Mouse (Mus musculus): ENCODE results near the gene Grb2. TPM values are rescaled to one million over a fixed set of nuclear protein-coding genes. Genes with fewer than 3 reads are reported as not detected.
A peak's percentile ranks its signal among the peaks of the same experiment; 100 is the strongest.

Grb2 gene
- 137 and 139 TPM in 2 replicates for polyA plus RNA-seq (2015; fragmentation: Nextera tagmentation; extraction: Ambion mirVana)

GRCm38 (mm10) chr11:115708209-115708876, at the start of gene Grb2:
TSS of gene Grb2 (minus strand) at chr11:115708597.
- peak; percentile 96 for ATAC-seq
- H3K27me3 ChIP-seq = no peaks in the 10 kb centered on the region
- H3K4me3 ChIP-seq = peak within 1 kb of the TSS; percentile 98
- H3K27ac ChIP-seq = peak within 1 kb of the TSS; percentile 95
- WGBS = 0% methylated on average over 60 of the region's 91 CpGs
- H3K4me2 ChIP-seq = peak within 1 kb of the TSS; percentile 95
- H3K9me3 ChIP-seq (replicated peaks) = no peaks in the 10 kb centered on the region
- peaks cover 30% of the 10 kb centered on the region for H3K4me1 ChIP-seq
- peak within 1 kb of the TSS; percentile 99 for H3K9ac ChIP-seq
- H3K36me3 ChIP-seq (ENCODE audit: poor library complexity, severe bottlenecking) = no peaks in the 10 kb centered on the region

DNA sequence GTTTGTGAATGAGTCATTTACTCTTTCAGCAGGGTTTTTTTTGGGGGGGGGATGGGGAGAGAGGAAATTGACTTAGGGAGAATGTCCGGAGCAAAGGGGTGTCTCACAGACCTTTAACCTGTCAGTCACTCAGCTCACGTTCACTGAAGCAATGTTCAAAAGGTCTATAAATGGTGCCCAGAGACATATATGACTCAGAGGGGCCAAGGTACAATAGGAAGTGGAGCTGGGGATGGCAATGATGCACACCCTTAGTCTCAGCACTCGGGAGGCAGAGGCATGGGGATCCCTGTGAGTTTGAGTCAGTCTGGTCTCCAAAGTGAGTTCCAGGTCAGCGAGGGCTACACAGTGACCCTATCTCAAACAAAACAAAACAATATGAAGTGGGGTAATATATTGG, 45.1 kb upstream of the Grb2 start:
- H3K27ac ChIP-seq = no peak overlapping the region
- H3K36me3 ChIP-seq (ENCODE audit: poor library complexity, severe bottlenecking) = no peaks in the 10 kb centered on the region
- H3K27me3 ChIP-seq = no peaks in the 10 kb centered on the region
- H3K4me3 ChIP-seq = no peak overlapping the region
- no peak overlapping the region for H3K4me2 ChIP-seq
- no peak for ATAC-seq
- H3K4me1 ChIP-seq = peaks cover 7% of the 10 kb centered on the region
- H3K9ac ChIP-seq = no peak overlapping the region
- WGBS = 82% methylated on average over 4 of the region's 4 CpGs
- H3K9me3 ChIP-seq (replicated peaks) = no peaks in the 10 kb centered on the region

DNA sequence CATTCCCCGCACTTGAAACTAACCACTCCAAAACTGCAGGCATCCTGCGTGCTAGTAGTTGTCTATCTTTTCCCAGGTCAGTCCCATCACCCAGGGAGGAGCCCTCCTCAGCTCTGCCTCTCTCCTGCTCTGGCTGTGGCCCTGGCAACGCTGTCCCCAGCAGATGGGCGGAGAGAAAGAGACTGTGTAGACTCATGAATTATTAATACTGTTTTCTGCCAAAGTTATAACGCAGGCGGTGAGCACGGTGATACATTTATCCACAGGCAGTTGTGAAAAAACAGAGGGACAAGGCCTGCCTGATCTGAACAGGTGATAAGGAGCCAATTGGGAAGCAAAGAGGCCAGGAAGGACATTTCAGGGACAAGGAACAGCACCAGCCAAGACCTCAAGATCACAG, 44.3 kb upstream of the Grb2 start:
- H3K4me3 ChIP-seq = no peak overlapping the region

DNA sequence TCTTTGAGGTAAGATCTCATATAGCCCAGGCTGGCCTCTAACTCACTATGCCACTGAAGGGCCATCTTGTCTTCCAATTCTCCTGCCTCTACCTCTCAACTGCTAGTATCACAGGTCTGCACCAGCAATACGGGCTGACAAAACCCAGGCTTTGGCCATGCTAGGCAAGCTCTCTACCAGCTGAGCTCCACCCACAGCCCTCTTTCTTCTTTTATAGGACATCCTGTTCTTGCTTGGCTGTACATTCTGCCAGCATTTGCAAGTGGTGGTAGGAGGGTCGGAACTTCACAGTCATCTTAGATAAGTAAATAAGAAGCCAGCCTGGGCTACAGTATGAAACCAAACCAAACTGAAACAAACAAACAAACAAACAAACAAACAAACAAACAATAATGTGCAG, 43.3 kb upstream of the Grb2 start:
- Histone ChIP-seq H3K9me3 (replicated peaks) (no peaks in the 10 kb centered on the region), H3K4me2 (no peak overlapping the region), H3K36me3 (ENCODE audit: poor library complexity, severe bottlenecking) (no peaks in the 10 kb centered on the region), H3K4me3 (no peak overlapping the region), H3K4me1 (peaks cover 14% of the 10 kb centered on the region), H3K9ac (no peak overlapping the region), H3K27me3 (no peaks in the 10 kb centered on the region), H3K27ac (no peak overlapping the region)
- WGBS = 75% methylated on average over 2 of the region's 2 CpGs
- no peak for ATAC-seq

More for the DNA sequence above, 44.3 kb upstream of the Grb2 start:
- Histone ChIP-seq H3K4me1 (peaks cover 7% of the 10 kb centered on the region), H3K9me3 (replicated peaks) (no peaks in the 10 kb centered on the region), H3K9ac (no peak overlapping the region), H3K36me3 (ENCODE audit: poor library complexity, severe bottlenecking) (no peaks in the 10 kb centered on the region), H3K27me3 (no peaks in the 10 kb centered on the region), H3K27ac (no peak overlapping the region), H3K4me2 (no peak overlapping the region)
- 39% methylated on average over 7 of the region's 7 CpGs for WGBS
- ATAC-seq = peak; percentile 68; the same call in 1 of the 2 replicates

DNA sequence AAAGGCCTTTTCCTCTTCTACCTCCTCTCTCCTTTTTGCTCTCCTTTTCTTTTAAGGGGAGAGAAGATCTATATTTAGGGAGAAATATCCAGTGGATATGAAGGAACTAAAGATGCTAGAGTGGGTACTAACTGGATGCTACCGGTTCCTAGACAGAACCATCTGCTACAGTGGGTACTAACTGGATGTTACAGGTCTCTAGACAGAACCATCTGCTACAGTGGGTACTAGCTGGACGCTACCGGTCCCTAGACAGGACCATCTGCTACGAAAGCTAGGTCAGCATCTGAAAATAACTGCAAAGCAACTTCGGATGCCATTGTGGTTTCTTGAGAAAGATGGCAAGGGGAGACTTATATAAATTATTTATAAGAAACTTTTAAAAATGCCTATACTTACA, 41.4 kb upstream of the Grb2 start:
- no peaks in the 10 kb centered on the region for H3K9me3 ChIP-seq (replicated peaks)
- H3K27ac ChIP-seq = no peak overlapping the region
- H3K4me3 ChIP-seq = no peak overlapping the region
- peaks cover 16% of the 10 kb centered on the region for H3K4me1 ChIP-seq
- no peak overlapping the region for H3K4me2 ChIP-seq
- no peak for ATAC-seq
- 79% methylated on average over 5 of the region's 5 CpGs for WGBS
- H3K9ac ChIP-seq = no peak overlapping the region
- no peaks in the 10 kb centered on the region for H3K27me3 ChIP-seq
- no peaks in the 10 kb centered on the region for H3K36me3 ChIP-seq (ENCODE audit: poor library complexity, severe bottlenecking)

- Histone ChIP-seq H3K27me3 (no peaks in the 10 kb centered on the region), H3K4me1 (peaks cover 9% of the 10 kb centered on the region; the same call in 1 of the 2 replicates), H3K36me3 (ENCODE audit: poor library complexity, severe bottlenecking) (no peaks in the 10 kb centered on the region), H3K9ac (peak overlapping the region; percentile 47; the same call in 1 of the 2 replicates), H3K4me3 (peak overlapping the region; percentile 20), H3K27ac (no peak overlapping the region), H3K9me3 (replicated peaks) (no peaks in the 10 kb centered on the region), H3K4me2 (peak overlapping the region; percentile 44)
- 10% methylated on average over 11 of the region's 15 CpGs for WGBS
- no peak for ATAC-seq
These were observed 39.0 kb upstream of the Grb2 start for GRCm38 (mm10) chr11:115747351-115747750.

- H3K4me2 ChIP-seq = peak overlapping the region; percentile 44; the same call in 1 of the 2 replicates
- no peaks in the 10 kb centered on the region for H3K9me3 ChIP-seq (replicated peaks)
- no peak overlapping the region for H3K27ac ChIP-seq
- 56% methylated on average over 8 of the region's 8 CpGs for WGBS
- 0 out of 2 replicates have a peak overlapping the region, but pooled peaks have one; percentile 20 for H3K4me3 ChIP-seq
- H3K4me1 ChIP-seq = peaks cover 9% of the 10 kb centered on the region; the same call in 1 of the 2 replicates
- H3K27me3 ChIP-seq = no peaks in the 10 kb centered on the region
- H3K9ac ChIP-seq = peak overlapping the region; percentile 47; the same call in 1 of the 2 replicates
- no peaks in the 10 kb centered on the region for H3K36me3 ChIP-seq (ENCODE audit: poor library complexity, severe bottlenecking)
- ATAC-seq = no peak
These were observed 38.4 kb upstream of the Grb2 start for GRCm38 (mm10) chr11:115746762-115747161.

DNA sequence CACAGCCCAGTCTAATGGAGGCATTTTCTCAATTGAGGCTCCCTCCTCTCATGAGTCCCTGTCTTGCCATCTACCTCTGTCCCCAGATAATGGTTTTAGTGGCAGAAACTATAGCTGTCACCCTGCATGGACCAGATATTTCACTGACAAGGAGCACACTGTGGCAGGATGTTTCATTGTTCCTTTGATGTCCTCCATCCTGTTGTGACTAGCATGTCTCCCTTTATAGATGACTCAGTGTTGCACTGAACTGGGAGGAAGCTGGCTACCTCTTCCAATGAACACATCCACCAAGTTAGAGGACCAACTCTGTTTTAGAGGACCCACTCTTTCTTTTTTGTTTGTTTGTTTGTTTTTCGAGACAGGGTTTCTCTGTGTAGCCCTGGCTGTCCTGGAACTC, 37.7 kb upstream of the Grb2 start:
- no peak overlapping the region for H3K4me2 ChIP-seq
- H3K27ac ChIP-seq = no peak overlapping the region
- no peak overlapping the region for H3K9ac ChIP-seq
- H3K9me3 ChIP-seq (replicated peaks) = no peaks in the 10 kb centered on the region
- 96% methylated on average over 1 of the region's 1 CpGs for WGBS
- ATAC-seq = no peak
- peaks cover 9% of the 10 kb centered on the region; the same call in 1 of the 2 replicates for H3K4me1 ChIP-seq
- H3K36me3 ChIP-seq (ENCODE audit: poor library complexity, severe bottlenecking) = no peaks in the 10 kb centered on the region
- no peak overlapping the region for H3K4me3 ChIP-seq
- no peaks in the 10 kb centered on the region for H3K27me3 ChIP-seq

- no peak for ATAC-seq
- Histone ChIP-seq H3K36me3 (ENCODE audit: poor library complexity, severe bottlenecking) (no peaks in the 10 kb centered on the region), H3K4me1 (peaks cover 9% of the 10 kb centered on the region; the same call in 1 of the 2 replicates), H3K4me3 (no peak overlapping the region), H3K9ac (no peak overlapping the region), H3K27ac (no peak overlapping the region), H3K27me3 (no peaks in the 10 kb centered on the region), H3K9me3 (replicated peaks) (no peaks in the 10 kb centered on the region), H3K4me2 (no peak overlapping the region)
- WGBS = 92% methylated on average over 5 of the region's 5 CpGs
These were observed 36.0 kb upstream of the Grb2 start for GRCm38 (mm10) chr11:115744385-115744784.

- no peaks in the 10 kb centered on the region for H3K9me3 ChIP-seq (replicated peaks)
- H3K4me3 ChIP-seq = no peak overlapping the region
- H3K4me1 ChIP-seq = peaks cover 12% of the 10 kb centered on the region
- WGBS = 88% methylated on average over 9 of the region's 9 CpGs
- ATAC-seq = no peak
- H3K27ac ChIP-seq = no peak overlapping the region
- no peaks in the 10 kb centered on the region for H3K36me3 ChIP-seq (ENCODE audit: poor library complexity, severe bottlenecking)
- H3K4me2 ChIP-seq = no peak overlapping the region
- no peak overlapping the region for H3K9ac ChIP-seq
- no peaks in the 10 kb centered on the region for H3K27me3 ChIP-seq
These were observed 34.5 kb upstream of the Grb2 start for GRCm38 (mm10) chr11:115742926-115743325.

- Histone ChIP-seq H3K4me2 (no peak overlapping the region), H3K4me1 (peaks cover 7% of the 10 kb centered on the region), H3K36me3 (ENCODE audit: poor library complexity, severe bottlenecking) (no peaks in the 10 kb centered on the region), H3K9ac (no peak overlapping the region), H3K4me3 (no peak overlapping the region), H3K27me3 (no peaks in the 10 kb centered on the region), H3K9me3 (replicated peaks) (no peaks in the 10 kb centered on the region), H3K27ac (no peak overlapping the region)
- no peak for ATAC-seq
- 92% methylated on average over 11 of the region's 11 CpGs for WGBS
These were observed 32.7 kb upstream of the Grb2 start for GRCm38 (mm10) chr11:115741070-115741469.

DNA sequence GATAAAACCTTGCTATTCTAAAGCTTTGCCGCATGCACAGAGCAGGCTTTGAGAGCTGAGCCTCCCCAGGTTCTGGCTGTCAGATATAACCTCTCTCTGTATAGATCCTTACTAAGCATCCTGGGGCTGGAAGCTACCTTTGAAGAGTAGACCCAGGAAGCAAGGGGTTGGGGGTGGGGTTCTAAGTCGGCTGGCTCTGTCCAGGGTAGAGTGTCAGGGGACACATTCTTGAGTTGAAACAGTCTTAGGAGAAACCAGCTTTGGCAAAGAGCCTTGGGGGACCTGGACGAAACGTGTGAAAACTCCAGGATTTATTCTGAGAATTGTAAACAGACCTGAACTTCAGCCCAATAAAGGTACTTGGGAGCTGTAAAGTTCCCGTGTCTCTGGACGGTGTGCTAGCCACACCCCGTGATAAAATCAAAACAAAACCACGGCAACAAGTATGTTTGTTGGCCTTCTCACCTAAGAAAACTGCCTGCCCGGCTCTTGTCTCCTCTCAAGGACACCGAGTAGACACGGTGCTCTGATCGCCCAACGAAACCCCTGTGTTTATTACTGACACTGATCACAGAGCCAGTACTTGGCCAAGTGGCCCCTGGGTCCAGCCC, 30.0 kb upstream of the Grb2 start:
- Histone ChIP-seq H3K4me3 (no peak overlapping the region), H3K27me3 (no peaks in the 10 kb centered on the region), H3K27ac (no peak overlapping the region), H3K4me2 (no peak overlapping the region), H3K36me3 (ENCODE audit: poor library complexity, severe bottlenecking) (no peaks in the 10 kb centered on the region), H3K4me1 (peaks cover 12% of the 10 kb centered on the region), H3K9me3 (replicated peaks) (no peaks in the 10 kb centered on the region), H3K9ac (no peak overlapping the region)
- no peak for ATAC-seq
- 65% methylated on average over 13 of the region's 13 CpGs for WGBS

Measured in forebrain, embryonic 13.5 days (tissue).